Mouse (Mus musculus) spleen, adult 2 months (tissue): ENCODE data around the gene Aplp1. TPM values are rescaled to one million over a fixed set of nuclear protein-coding genes. Genes with fewer than 3 reads are reported as not detected.

Experiments
- DNase-seq, 2 experiments: peaks; one replicate each; pipeline versions ENCODE4 v3.0.0 to v3.0.0-alpha.2; 2012 to 2021; ENCODE audit warnings: low spot score in 2 of 2, low read depth in 1 of 2
- H3K27ac ChIP-seq: fragments of 200-500 bp; 2 replicates; pipeline ENCODE4 v1.5.1; 2012; ENCODE audit warnings: low read length, inconsistent platforms; ENCODE audit not compliant: insufficient read depth
- H3K27me3 ChIP-seq: fragments of 200-500 bp; 2 replicates; pipeline ENCODE4 v1.6.1; 2012; ENCODE audit warnings: mild to moderate bottlenecking, moderate library complexity, low read length, inconsistent platforms; ENCODE audit not compliant: control insufficient read depth, insufficient read depth
- H3K36me3 ChIP-seq: fragments of 200-500 bp; 2 replicates; pipeline ENCODE4 v1.6.1; 2012; ENCODE audit warnings: mild to moderate bottlenecking, low read length, inconsistent platforms; ENCODE audit not compliant: control insufficient read depth, insufficient read depth
- H3K4me1 ChIP-seq: fragments of 200-500 bp; 2 replicates; pipeline ENCODE4 v1.6.1; 2011; ENCODE audit warnings: inconsistent platforms; ENCODE audit not compliant: control insufficient read depth, insufficient read depth, insufficient read length
- H3K4me3 ChIP-seq: fragments of 200-500 bp; 2 replicates; pipeline ENCODE4 v1.5.1; 2011; ENCODE audit warnings: mild to moderate bottlenecking, inconsistent platforms; ENCODE audit not compliant: insufficient read depth, insufficient read length; ENCODE audit errors: extremely low read depth
- CTCF ChIP-seq: fragments of 200-500 bp; IDR thresholded peaks from 2 replicates; pipeline ENCODE4 v1.5.1; 2011; ENCODE audit warnings: mild to moderate bottlenecking, inconsistent platforms; ENCODE audit not compliant: insufficient read depth, insufficient read length, insufficient replicate concordance; ENCODE audit errors: extremely low read depth
- POLR2A ChIP-seq: fragments of 200-500 bp; IDR thresholded peaks from 2 replicates; pipeline ENCODE4 v1.6.1; 2011; ENCODE audit warnings: low read depth, low read length, inconsistent platforms
- WGBS: fragments of 180-500 bp; shearing (Covaris S2); methylation state at CpG from one replicate; pipeline ENCODE4 v1.1.7; 2018; 5-methylcytosine and 5-hydroxymethylcytosine counted together
- polyA plus RNA-seq: library from polyadenylated mRNA; depleted of rRNA; stranded (reverse); fragments of >200 nt; gene quantifications from 2 replicates; pipeline ENCODE4 v1.2.3, GENCODE M21; 2012

The Aplp1 gene
- polyA plus RNA-seq, 1 experiment: 1.9 TPM

GRCm38 (mm10) chr7:30413596-30413995, 31.7 kb downstream of the Aplp1 start, which contains the start of gene Tyrobp:
Gene Tyrobp (plus strand): TSS chr7:30413760.
- Histone ChIP-seq H3K4me1 (peaks cover 45% of the 10 kb centered on the region; the same call in 1 of the 2 replicates), H3K27ac (peak within 1 kb of the TSS; percentile 97), H3K27me3 (no peaks in the 10 kb centered on the region), H3K36me3 (no peaks in the 10 kb centered on the region), H3K4me3 (peak within 1 kb of the TSS; percentile 51)
- TF ChIP-seq POLR2A (peak; percentile 25; the same call in 1 of the 2 replicates), CTCF (no peak)
- 20% methylated on average over 5 of the region's 5 CpGs for WGBS
- DNase-seq: peak in 1 of 2 experiments; percentile 50

GRCm38 (mm10) chr7:30412735-30413147, 32.6 kb downstream of the Aplp1 start:
- peaks cover 38% of the 10 kb centered on the region; the same call in 1 of the 2 replicates for H3K4me1 ChIP-seq
- peak overlapping the region; percentile 21; the same call in 1 of the 2 replicates for H3K4me3 ChIP-seq
- peak overlapping the region; percentile 97 for H3K27ac ChIP-seq

DNA sequence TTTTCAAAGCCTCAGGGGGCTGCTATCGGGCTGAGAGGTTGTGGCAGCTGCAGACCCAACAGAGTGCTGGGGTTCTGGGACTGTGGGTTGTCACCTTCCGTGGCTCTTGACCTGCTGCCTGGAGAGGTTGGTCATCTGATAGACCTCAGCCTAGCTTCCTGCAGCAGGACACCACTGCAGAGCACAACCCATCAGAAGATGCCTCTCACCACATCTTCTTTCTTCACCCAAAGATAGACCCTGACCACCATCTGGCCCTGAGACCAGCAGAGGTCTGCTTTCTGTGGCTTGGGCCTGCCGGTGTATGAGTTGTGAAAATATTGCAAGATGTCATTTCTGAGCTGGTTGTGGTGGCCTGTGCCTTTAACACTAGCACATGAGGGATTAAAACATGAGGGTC, 34.3 kb downstream of the Aplp1 start:
- no peak overlapping the region for H3K27ac ChIP-seq
- TF ChIP-seq POLR2A: no peak
- no peak for TF ChIP-seq CTCF
- no peaks in the 10 kb centered on the region for H3K36me3 ChIP-seq
- DNase-seq: no peak
- H3K4me3 ChIP-seq: no peak overlapping the region
- H3K27me3 ChIP-seq: no peaks in the 10 kb centered on the region
- peaks cover 25% of the 10 kb centered on the region; the same call in 1 of the 2 replicates for H3K4me1 ChIP-seq
- WGBS: 48% methylated on average over 3 of the region's 3 CpGs

More at GRCm38 (mm10) chr7:30412735-30413147, 32.6 kb downstream of the Aplp1 start:
- no peaks in the 10 kb centered on the region for H3K27me3 ChIP-seq
- TF ChIP-seq POLR2A: no peak
- no peak for TF ChIP-seq CTCF
- DNase-seq: peak; percentile 41 to 72
- 4% methylated on average over 4 of the region's 4 CpGs for WGBS
- H3K36me3 ChIP-seq: no peaks in the 10 kb centered on the region

- TF ChIP-seq POLR2A: no peak
- no peak for TF ChIP-seq CTCF
- no peak for DNase-seq
- Histone ChIP-seq H3K36me3 (no peaks in the 10 kb centered on the region), H3K27ac (0 out of 2 replicates have a peak overlapping the region, but pooled peaks have one; percentile 10), H3K4me3 (no peak overlapping the region), H3K27me3 (no peaks in the 10 kb centered on the region), H3K4me1 (peaks cover 21% of the 10 kb centered on the region; the same call in 1 of the 2 replicates)
- 72% methylated on average over 2 of the region's 2 CpGs for WGBS
These were observed 35.5 kb downstream of the Aplp1 start for GRCm38 (mm10) chr7:30409789-30410188.

GRCm38 (mm10) chr7:30408639-30409038, 36.7 kb downstream of the Aplp1 start:
- no peak overlapping the region for H3K27ac ChIP-seq
- no peak for DNase-seq
- 90% methylated on average over 3 of the region's 3 CpGs for WGBS
- no peak for TF ChIP-seq POLR2A
- TF ChIP-seq CTCF: no peak
- H3K4me1 ChIP-seq: peaks cover 21% of the 10 kb centered on the region; the same call in 1 of the 2 replicates
- no peaks in the 10 kb centered on the region for H3K36me3 ChIP-seq
- no peaks in the 10 kb centered on the region for H3K27me3 ChIP-seq
- no peak overlapping the region for H3K4me3 ChIP-seq

DNA sequence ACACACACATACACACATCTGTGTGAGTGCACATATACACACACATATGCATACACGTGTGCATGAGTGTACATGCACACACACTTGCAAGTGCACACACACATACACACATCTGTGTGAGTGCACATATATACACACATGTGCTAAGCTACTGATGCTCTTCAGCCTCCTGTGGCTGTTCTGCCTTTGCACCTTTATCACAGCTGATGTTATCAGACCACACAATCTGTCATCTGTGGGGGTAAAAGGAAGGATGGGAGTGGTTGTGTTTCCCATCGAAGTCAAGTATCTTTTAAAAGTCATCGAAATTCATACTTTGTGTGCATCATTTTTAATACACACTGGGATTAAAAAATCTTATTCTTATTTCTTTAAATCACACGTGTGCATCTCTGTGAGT, 43.0 kb downstream of the Aplp1 start:
- peaks cover 3% of the 10 kb centered on the region; the same call in 1 of the 2 replicates for H3K4me1 ChIP-seq
- H3K36me3 ChIP-seq: no peaks in the 10 kb centered on the region
- no peak for DNase-seq
- H3K27ac ChIP-seq: no peak overlapping the region
- WGBS: 36% methylated on average over 4 of the region's 4 CpGs
- no peak for TF ChIP-seq POLR2A
- H3K27me3 ChIP-seq: no peaks in the 10 kb centered on the region
- H3K4me3 ChIP-seq: no peak overlapping the region

GRCm38 (mm10) chr7:30399671-30400070, 45.7 kb downstream of the Aplp1 start:
- Histone ChIP-seq H3K4me3 (no peak overlapping the region), H3K4me1 (peaks cover 3% of the 10 kb centered on the region; the same call in 1 of the 2 replicates), H3K27ac (no peak overlapping the region), H3K36me3 (no peaks in the 10 kb centered on the region), H3K27me3 (no peaks in the 10 kb centered on the region)
- DNase-seq: no peak
- TF ChIP-seq CTCF: no peak
- TF ChIP-seq POLR2A: no peak
- WGBS: 68% methylated on average over 7 of the region's 7 CpGs
